Mouse (Mus musculus) small intestine, adult 2 months (tissue): ENCODE results near the gene Tmem222.

Experiments used
- CTCF ChIP-seq: fragments of 200-500 bp; IDR thresholded peaks from 2 replicates; pipeline ENCODE4 v1.5.1; 2012; ENCODE audit warnings: low read depth, mild to moderate bottlenecking, control low read depth, inconsistent platforms, low read length, moderate library complexity, mixed read lengths; ENCODE audit not compliant: insufficient replicate concordance, insufficient read length; ENCODE audit errors: extremely low read depth
- POLR2A ChIP-seq: fragments of 200-500 bp; IDR thresholded peaks from 2 replicates; pipeline ENCODE4 v1.6.1; 2012; ENCODE audit warnings: low read depth, mild to moderate bottlenecking, control low read depth, inconsistent platforms, low read length, moderate library complexity

DNA sequence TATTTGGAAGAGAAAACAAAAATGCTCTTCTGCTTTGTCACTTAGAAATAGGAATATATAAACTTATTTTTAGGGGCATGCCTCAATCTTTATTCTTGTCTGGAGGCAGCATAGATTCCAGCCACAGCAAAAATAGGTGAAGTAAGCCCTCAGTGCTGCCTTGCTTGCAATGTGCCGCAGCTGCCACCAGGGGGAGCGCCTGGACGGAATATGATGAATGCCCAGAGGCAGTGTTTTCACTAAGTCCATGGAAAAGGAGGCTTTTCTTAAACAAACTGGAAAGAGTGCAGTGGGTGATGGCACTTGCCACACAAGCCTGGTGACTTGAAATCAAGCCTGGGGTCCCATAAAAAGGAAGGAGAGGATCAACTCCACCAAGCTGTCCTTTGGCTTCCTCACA is 32.4 kb upstream of the Tmem222 start:
- TF ChIP-seq CTCF (peak; percentile 98), POLR2A (no peak)
